Mouse (Mus musculus): Measurements from ENCODE around the gene Sirt1.

Gene Sirt1

DNA sequence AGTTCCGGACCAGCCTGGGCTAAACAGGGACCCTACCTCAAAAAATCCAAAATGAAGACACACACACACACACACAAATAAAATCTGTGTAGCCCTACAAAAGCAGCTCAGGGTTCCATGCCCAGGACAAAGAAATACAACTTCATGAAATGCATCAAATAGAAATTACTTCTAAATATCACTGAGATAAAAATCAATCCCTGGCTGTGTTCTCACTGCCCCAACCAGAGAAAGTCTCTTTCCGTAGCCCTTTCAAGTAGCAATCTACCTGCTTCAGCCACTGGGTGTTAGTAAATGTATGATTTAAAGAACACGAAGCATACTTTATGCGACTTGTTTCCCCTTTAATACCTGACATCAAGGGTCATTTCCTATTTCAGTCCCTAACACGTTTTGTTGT, 44.2 kb downstream of the Sirt1 start:
- in situ Hi-C loops (cut with MboI, MseI) = loop anchor here in 1 of 2 experiments (5.0 kb wide), 2 partner anchors 35 to 85 kb away; partner anchors contain the start of gene Gm7075

DNA sequence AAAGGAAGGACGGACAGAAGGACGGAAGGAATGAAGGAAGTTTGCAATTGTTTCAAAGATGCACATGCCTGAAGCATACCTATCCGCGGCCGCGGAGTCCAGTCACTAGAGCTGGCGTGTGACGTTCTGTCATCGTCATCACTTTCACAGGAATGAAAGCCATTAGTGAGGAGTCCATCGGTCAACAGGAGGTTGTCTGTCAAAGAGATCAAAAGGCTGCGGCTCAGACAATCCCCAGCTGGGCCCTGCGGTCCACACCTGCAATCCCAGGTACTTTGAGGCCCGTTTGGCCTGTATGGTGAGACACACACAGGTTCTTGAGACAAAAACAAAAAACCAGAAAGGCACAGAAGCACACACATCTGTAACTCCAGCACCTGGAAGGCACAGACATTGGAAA, 44.6 kb downstream of the Sirt1 start:
- in situ Hi-C loops (cut with MboI, MseI) = loop anchor here in 1 of 2 experiments (5.0 kb wide), 2 partner anchors 35 to 85 kb away; partner anchors contain the start of gene Gm7075

- in situ Hi-C loops (cut with MboI, MseI) = no loop called here
Measured at GRCm38 (mm10) chr10:63327091-63327490, 54.4 kb downstream of the Sirt1 start.

DNA sequence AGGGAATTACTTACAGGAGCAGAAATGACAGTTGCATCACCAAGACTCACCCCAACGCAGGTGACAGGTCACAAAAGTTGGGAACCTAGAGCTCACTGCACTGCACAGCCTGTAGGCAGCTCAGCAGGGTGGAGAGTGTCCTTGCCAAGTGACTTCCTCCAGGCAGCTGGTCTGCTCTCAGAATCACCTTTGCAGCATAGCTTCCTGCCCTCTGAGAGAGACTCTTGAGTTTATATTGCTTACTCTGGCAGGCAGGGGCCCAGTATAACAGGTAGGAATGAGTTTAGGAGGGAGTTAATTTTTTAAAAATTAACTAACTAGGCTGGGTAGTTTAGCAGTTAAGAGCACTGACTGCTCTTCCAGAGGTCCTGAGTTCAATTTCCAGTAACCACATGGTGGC, 67.8 kb downstream of the Sirt1 start:
- in situ Hi-C loops (cut with MboI, MseI) = no loop called here

DNA sequence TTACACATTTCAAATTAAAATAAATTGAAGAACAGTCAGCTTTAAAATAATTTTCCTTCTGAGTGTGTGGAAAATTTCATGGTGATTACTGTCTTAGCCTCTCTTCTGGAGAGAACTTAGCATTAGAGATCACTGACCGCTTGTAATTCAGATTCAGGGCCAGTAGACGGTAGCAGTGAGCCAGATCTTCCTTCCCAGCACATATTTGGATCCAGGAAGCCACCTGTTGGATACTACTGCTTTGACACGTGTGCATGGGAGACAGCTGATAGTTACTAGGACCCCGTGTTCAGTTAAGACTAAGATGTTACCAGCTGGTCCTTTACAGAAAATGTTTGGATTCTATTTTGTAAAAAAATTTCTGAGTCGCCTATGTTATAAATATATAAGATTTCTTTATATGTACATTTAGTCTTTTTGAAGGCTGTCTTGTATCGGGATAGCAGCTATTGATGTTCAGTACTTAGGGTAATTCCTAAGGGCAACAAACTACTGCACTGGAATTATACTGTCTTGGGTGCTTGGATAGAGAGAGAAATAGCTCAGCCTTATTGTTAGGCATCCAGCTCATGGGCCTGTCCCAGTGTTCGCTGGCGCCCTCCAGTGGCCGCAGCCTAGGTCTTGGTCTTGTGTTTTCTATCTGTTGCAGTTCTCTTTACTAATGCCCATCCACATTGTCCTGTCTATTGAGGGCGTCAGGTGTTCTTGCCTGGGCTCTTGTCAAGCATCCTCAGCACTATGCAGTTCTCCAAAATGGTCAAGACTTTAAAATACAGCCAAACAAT, 72.7 kb downstream of the Sirt1 start:
- in situ Hi-C loops (cut with MboI, MseI) = loop anchor here in 1 of 2 experiments (5.0 kb wide), 1 partner anchor 69 kb away; no protein-coding TSS in a partner anchor

GRCm38 (mm10) chr10:63302356-63302755, 79.1 kb downstream of the Sirt1 start:
- in situ Hi-C loops (cut with MboI, MseI) = no loop called here

GRCm38 (mm10) chr10:63282846-63283245, 98.7 kb downstream of the Sirt1 start:
- in situ Hi-C loops (cut with MboI, MseI) = no loop called here

- in situ Hi-C loops (cut with MboI, MseI) = no loop called here
Measured at GRCm38 (mm10) chr10:63282417-63282816, 99.1 kb downstream of the Sirt1 start.

DNA sequence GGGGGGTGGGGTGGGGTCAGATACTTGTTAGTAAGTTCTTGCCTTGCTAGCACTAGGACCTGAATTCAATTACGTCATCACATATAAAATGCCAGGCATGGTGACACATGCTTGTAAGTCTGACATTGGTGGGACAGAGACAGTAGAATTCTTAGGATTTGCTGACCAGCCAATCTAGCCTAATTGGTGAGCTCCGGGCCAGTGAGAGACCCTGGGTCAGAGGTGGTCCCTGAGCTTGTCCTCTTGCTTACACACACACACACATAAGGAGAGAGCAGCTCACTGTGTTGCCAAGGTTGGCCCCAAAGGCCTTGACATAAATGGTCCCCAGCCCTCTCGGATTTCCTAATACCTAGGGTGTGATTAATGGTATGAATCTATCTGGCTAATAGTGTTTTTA, 101.7 kb downstream of the Sirt1 start:
- in situ Hi-C loops (cut with MboI, MseI) = no loop called here

- in situ Hi-C loops (cut with MboI, MseI) = no loop called here
Measured at GRCm38 (mm10) chr10:63277010-63277409, 104.5 kb downstream of the Sirt1 start.

DNA sequence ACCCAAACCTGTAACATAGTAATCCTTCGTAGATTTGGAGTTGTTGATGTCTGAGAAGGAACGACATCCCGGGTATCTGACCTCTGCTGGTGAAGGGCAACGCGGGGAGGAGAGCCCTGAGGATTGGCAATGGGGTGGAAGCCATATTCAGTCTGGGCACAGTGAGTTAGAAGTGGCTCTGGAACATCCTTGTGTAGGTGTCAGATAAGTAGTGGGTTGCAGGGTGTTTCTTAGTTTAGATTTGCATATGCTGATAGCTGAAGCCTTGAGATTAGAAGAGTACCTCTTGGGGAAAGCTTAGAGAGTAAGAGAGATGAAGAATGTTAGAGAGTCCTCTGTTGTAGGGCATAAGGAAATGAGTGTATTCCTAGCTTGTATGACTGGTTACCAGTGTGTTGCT, 108.6 kb downstream of the Sirt1 start:
- in situ Hi-C loops (cut with MboI, MseI) = no loop called here

DNA sequence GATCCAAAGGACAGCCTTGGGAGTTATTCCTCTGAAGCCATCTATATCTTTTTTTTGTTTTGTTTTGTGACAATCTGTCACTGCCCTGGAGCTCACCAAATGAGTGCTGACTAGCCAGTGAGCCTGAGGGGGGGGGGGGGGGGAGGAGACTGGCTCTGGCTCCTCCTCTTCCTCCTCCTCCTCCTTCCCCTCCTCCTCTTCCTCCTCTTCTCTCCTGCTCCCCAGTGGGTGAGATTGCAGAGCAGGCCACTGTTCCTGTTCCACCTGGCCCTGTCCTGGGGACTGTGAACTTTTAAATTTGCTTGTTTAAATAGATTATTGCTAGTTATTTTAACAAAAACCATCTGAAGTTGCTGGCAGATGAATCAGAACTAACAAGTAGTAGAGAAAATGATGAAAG, 109.1 kb downstream of the Sirt1 start:
- in situ Hi-C loops (cut with MboI, MseI) = no loop called here

Measured in T-helper 17 cell (primary cell).